7 mouse cellular contexts compared by ENCODE assay signal in the genomic region with DNA sequence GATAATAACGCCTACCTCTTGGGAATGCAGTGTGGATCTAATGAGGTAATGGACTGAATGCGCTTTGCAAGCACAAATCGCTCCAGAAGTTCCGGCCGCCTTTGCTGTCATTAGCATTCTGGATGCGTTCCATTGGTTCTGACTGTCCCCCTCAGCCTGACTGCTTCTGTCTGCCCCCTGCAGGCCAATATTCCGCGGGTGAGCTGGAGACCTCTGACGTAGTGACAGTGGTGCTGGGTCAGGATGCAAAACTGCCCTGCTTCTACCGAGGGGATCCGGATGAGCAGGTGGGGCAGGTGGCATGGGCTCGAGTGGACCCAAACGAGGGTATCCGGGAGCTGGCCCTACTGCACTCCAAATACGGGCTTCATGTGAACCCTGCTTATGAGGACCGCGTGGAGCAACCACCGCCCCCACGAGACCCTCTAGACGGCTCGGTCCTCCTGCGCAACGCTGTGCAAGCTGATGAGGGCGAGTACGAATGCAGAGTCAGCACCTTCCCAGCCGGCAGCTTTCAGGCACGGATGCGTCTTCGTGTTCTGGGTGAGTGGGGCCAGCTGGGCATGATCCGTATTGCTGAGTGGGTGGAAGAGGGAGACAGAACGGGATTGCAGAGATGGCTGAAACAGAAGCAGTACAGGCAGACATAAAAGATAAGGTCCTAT. TPM values are rescaled to one million over a fixed set of nuclear protein-coding genes. Genes with fewer than 3 reads are reported as not detected.
DNase-seq lines count a peak whose midpoint lies in the region; ATAC-seq lines count a peak whose summit lies in the region.

No protein-coding gene starts in this region.

- H3K9me3 ChIP-seq in intestine, embryonic 16.5 days (ENCODE audit: control insufficient read depth, low read length): no peaks in the 10 kb centered on the region

- ATAC-seq in intestine, embryonic 16.5 days: peak; percentile 51

- WGBS in intestine, embryonic 16.5 days: 7% methylated on average over 31 of the region's 31 CpGs

- peak overlapping the region; percentile 31; the same call in 1 of the 2 replicates for H3K9ac ChIP-seq in intestine, embryonic 16.5 days (ENCODE audit: low read depth, low read length)

- H3K4me1 ChIP-seq in intestine, embryonic 16.5 days (ENCODE audit: control insufficient read depth, insufficient read depth, low read length): peaks cover 13% of the 10 kb centered on the region

- H3K4me2 ChIP-seq in intestine, embryonic 16.5 days (ENCODE audit: low read depth, low read length): peak overlapping the region; percentile 46

- no peaks in the 10 kb centered on the region for H3K36me3 ChIP-seq in intestine, embryonic 16.5 days (ENCODE audit: control insufficient read depth, insufficient read depth, low read length)

- 0 out of 2 replicates have a peak, but pooled peaks cover 2% of the 10 kb centered on the region for H3K27me3 ChIP-seq in intestine, embryonic 16.5 days (replicated peaks; ENCODE audit: control insufficient read depth, insufficient read depth, low read length)

- H3K4me3 ChIP-seq in intestine, embryonic 16.5 days (ENCODE audit: low read length): peak overlapping the region; percentile 21

- intact Hi-C loops in left cerebral cortex, postnatal 36 days (cut with DNase I): loop anchor here (10.0 kb wide), 1 partner anchor 185 kb away; no protein-coding TSS in a partner anchor

- DNase-seq in adrenal gland, postnatal 10 days: peak; percentile 84
- DNase-seq in embryo, embryonic 11 days: peak; percentile 86
- peak; percentile 52 to 66 for DNase-seq in gastrocnemius, postnatal 4 days (ENCODE audit: low spot score in 2 of 2)
- peak; percentile 52 to 67 for DNase-seq in left cerebral cortex, postnatal 36 days (ENCODE audit: low spot score in 2 of 2)
- peak; percentile 82 for DNase-seq in mesoderm, embryonic 11.5 days (ENCODE audit: low read depth, low spot score)
- DNase-seq in right cerebral cortex, postnatal 25 days: peak; percentile 62

- no peak overlapping the region for H3K27ac ChIP-seq in intestine, embryonic 16.5 days (ENCODE audit: low read length)

RNA-seq across cellular contexts. Expression of a gene that starts 8.7 kb away (rescaled TPM):
- total RNA-seq in adrenal gland, postnatal 10 days (2021): 1 to 10 TPM; 5.1 to 6.1 TPM
- total RNA-seq in gastrocnemius, postnatal 4 days (2021): 1 to 10 TPM; 3.3 to 3.5 TPM
- polyA plus RNA-seq in intestine, embryonic 16.5 days (2015; fragmentation: Nextera tagmentation; extraction: Ambion mirVana): 2.0 and 2.5 TPM in 2 replicates
- total RNA-seq in left cerebral cortex, postnatal 36 days (2021): 1 to 10 TPM; 1.7 to 1.8 TPM

RNA-seq across cellular contexts. Expression of a gene that starts 10.2 kb away (rescaled TPM):
- under 1 TPM; 0.12 to 0.21 TPM for total RNA-seq in adrenal gland, postnatal 10 days (2021)
- total RNA-seq in gastrocnemius, postnatal 4 days (2021): under 1 TPM; 0.21 to 0.25 TPM
- polyA plus RNA-seq in intestine, embryonic 16.5 days (2015; fragmentation: Nextera tagmentation; extraction: Ambion mirVana): 2.8 and 3.8 TPM in 2 replicates
- total RNA-seq in left cerebral cortex, postnatal 36 days (2021): 1 to 10 TPM; 2.3 to 3.9 TPM

RNA-seq across cellular contexts. Expression of a gene that starts 19.5 kb away (rescaled TPM):
- 1 to 10 TPM; 5.3 to 5.7 TPM for total RNA-seq in adrenal gland, postnatal 10 days (2021)
- total RNA-seq in gastrocnemius, postnatal 4 days (2021): under 1 TPM; 0.74 to 0.83 TPM
- 0.60 and 1.1 TPM in 2 replicates for polyA plus RNA-seq in intestine, embryonic 16.5 days (2015; fragmentation: Nextera tagmentation; extraction: Ambion mirVana)
- 10 to 100 TPM in 1 of 2 experiments, 1 to 10 TPM in 1; 7.9 to 10.9 TPM for total RNA-seq in left cerebral cortex, postnatal 36 days (2021)

RNA-seq across cellular contexts. Expression of a gene that starts 31.0 kb away (rescaled TPM):
- 10 to 100 TPM; 53.5 to 67.7 TPM for total RNA-seq in adrenal gland, postnatal 10 days (2021)
- total RNA-seq in gastrocnemius, postnatal 4 days (2021): 10 to 100 TPM; 43.9 to 48.4 TPM
- polyA plus RNA-seq in intestine, embryonic 16.5 days (2015; fragmentation: Nextera tagmentation; extraction: Ambion mirVana): 54.6 and 58.1 TPM in 2 replicates
- 100 to 1,000 TPM; 107 to 113 TPM for total RNA-seq in left cerebral cortex, postnatal 36 days (2021)

RNA-seq across cellular contexts. Expression of a gene that starts 34.6 kb away (rescaled TPM):
- 100 to 1,000 TPM; 107 to 114 TPM for total RNA-seq in adrenal gland, postnatal 10 days (2021)
- total RNA-seq in gastrocnemius, postnatal 4 days (2021): 100 to 1,000 TPM in 1 of 2 experiments, 10 to 100 TPM in 1; 97.9 to 112 TPM
- polyA plus RNA-seq in intestine, embryonic 16.5 days (2015; fragmentation: Nextera tagmentation; extraction: Ambion mirVana): 83.5 and 99.0 TPM in 2 replicates
- total RNA-seq in left cerebral cortex, postnatal 36 days (2021): 100 to 1,000 TPM; 161 to 185 TPM
